Mouse (Mus musculus): ENCODE data around the gene Lipi. TPM values are rescaled to one million over a fixed set of nuclear protein-coding genes. Genes with fewer than 3 reads are reported as not detected.

Lipi gene
- total and polyA plus RNA-seq, 3 experiments: not detected

DNA sequence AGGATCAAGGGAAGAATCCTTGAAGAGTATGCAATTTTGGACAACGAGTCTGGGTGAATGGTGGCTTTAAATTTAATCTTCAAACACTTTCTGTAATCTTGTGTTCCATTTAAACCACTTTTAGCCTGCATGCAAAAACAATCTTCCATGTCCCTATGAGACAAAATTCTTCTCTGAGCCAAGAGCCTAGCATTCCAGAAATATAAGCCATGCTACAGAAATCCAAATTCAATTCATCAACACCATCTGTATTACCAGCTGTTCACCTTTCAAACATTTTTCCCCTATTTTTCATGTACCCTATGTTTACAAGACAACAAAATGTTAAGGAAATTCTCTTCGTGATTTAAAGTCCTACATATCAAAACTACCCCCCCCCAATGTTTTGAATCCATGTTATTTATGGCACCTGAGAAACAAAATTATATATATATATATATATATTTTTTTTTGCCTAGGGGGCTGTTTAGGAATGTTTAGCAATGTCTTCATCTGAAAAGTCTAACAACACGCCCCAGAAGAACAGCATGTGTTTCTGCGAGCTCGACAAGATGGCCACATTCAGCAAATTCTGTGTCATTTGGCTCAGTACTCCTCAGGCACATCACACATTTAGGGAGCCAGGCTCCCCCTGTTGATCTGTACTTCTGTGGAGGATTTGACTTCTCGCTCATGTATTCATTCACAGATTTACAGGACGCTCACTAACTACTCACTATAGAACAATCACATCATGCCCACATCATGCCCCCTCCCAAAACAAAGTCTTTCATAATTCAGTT, 47.9 kb downstream of the Lipi start:
- no peak for DNase-seq
- 69% methylated on average over 7 of the region's 7 CpGs for WGBS
- no peaks in the 10 kb centered on the region for H3K4me1 ChIP-seq (ENCODE audit: control insufficient read depth, insufficient read depth, low read length)
- no peak overlapping the region for H3K4me3 ChIP-seq
- H3K27me3 ChIP-seq (ENCODE audit: control insufficient read depth, insufficient read depth, low read length): no peaks in the 10 kb centered on the region
- no peak overlapping the region for H3K27ac ChIP-seq
- no peak overlapping the region for H3K9ac ChIP-seq (ENCODE audit: low read depth, low read length)
- no peaks in the 10 kb centered on the region for H3K36me3 ChIP-seq (ENCODE audit: control insufficient read depth, insufficient read depth, low read length)
- intact Hi-C loops (cut with DNase I): no loop called here
- TF ChIP-seq EP300 (IDR thresholded peaks at IDR 0.05; ENCODE audit: insufficient read depth, low read depth, low read length): no peak
- no peak for TF ChIP-seq CTCF (IDR thresholded peaks at IDR 0.05)
- no peaks in the 10 kb centered on the region for H3K79me2 ChIP-seq (replicated peaks; ENCODE audit: control insufficient read depth, insufficient read depth, low read length)

DNA sequence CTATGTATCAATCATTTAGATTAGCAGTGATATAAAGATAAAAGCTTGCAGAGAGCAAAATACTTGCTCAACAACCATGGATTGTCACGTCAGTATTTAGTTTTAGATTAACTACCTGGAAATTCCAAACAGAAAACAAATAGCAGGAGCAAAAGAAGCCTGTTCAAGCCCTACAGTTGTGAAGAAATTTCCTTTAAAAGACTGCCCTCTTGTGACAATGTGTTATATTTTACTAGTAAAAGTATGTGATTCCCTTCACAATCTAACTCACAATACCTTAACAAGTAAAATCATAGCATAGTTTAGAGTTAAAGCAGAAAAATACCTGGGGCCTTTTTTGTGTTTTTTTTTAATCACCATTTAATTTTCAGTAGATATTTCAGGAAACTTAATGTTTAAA, 54.2 kb downstream of the Lipi start:
- no peak for DNase-seq
- no peak overlapping the region for H3K27ac ChIP-seq
- H3K27me3 ChIP-seq (ENCODE audit: control insufficient read depth, insufficient read depth, low read length): no peaks in the 10 kb centered on the region
- 16% methylated on average over 1 of the region's 1 CpGs for WGBS
- H3K4me3 ChIP-seq: no peak overlapping the region
- TF ChIP-seq POLR2A (IDR thresholded peaks at IDR 0.05; ENCODE audit: insufficient read depth, low read depth, low read length) (no peak), CTCF (IDR thresholded peaks at IDR 0.05) (no peak), EP300 (IDR thresholded peaks at IDR 0.05; ENCODE audit: insufficient read depth, low read depth, low read length) (no peak)
- no peaks in the 10 kb centered on the region for H3K4me1 ChIP-seq (ENCODE audit: control insufficient read depth, insufficient read depth, low read length)
- intact Hi-C loops (cut with DNase I): no loop called here
- no peak overlapping the region for H3K9ac ChIP-seq (ENCODE audit: low read depth, low read length)
- H3K36me3 ChIP-seq (ENCODE audit: control insufficient read depth, insufficient read depth, low read length): no peaks in the 10 kb centered on the region
- H3K79me2 ChIP-seq (replicated peaks; ENCODE audit: control insufficient read depth, insufficient read depth, low read length): no peaks in the 10 kb centered on the region

DNA sequence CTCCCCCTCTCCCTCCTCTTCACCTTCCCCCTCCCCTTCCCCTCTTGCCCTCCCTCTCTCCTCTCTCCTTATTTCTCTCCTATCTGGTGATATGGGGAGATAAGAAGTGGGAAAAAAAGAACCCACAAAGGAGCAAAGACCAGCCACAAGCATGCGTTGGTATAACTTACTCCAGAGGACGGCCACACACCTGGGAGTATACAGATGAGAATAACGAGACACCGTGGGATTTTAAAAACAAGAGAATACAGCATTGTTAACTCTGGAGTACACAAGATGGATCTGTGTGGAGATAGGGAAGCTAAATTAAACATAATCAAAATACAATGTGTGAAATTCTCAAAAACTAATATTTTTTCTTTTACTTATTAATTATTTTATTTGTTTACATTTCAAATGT, 89.3 kb downstream of the Lipi start:
- 82% methylated on average over 4 of the region's 4 CpGs for WGBS
- no peak for DNase-seq
- H3K4me3 ChIP-seq: no peak overlapping the region
- intact Hi-C loops (cut with DNase I): no loop called here
- TF ChIP-seq EP300 (IDR thresholded peaks at IDR 0.05; ENCODE audit: insufficient read depth, low read depth, low read length): no peak
- TF ChIP-seq CTCF (IDR thresholded peaks at IDR 0.05): no peak
- TF ChIP-seq POLR2A (IDR thresholded peaks at IDR 0.05; ENCODE audit: insufficient read depth, low read depth, low read length): no peak
- H3K27me3 ChIP-seq (ENCODE audit: control insufficient read depth, insufficient read depth, low read length): no peaks in the 10 kb centered on the region
- no peaks in the 10 kb centered on the region for H3K36me3 ChIP-seq (ENCODE audit: control insufficient read depth, insufficient read depth, low read length)
- H3K9ac ChIP-seq (ENCODE audit: low read depth, low read length): no peak overlapping the region
- no peaks in the 10 kb centered on the region for H3K79me2 ChIP-seq (replicated peaks; ENCODE audit: control insufficient read depth, insufficient read depth, low read length)
- H3K27ac ChIP-seq: no peak overlapping the region
- H3K4me1 ChIP-seq (ENCODE audit: control insufficient read depth, insufficient read depth, low read length): no peaks in the 10 kb centered on the region

Other genes with a start within 250 kb of the Lipi start
- gene Rbm11, start 6.8 kb upstream of the Lipi start, total RNA-seq (2021): not detected
- gene Rbm11, start 6.8 kb upstream of the Lipi start, polyA plus RNA-seq (2012; rRNA removed): 0.08 TPM in 1 of 2 replicates, not detected in the other
- gene Hspa13, start 181.0 kb upstream of the Lipi start, total RNA-seq (2021): 10 to 100 TPM; 14.0 to 15.2 TPM
- gene Hspa13, start 181.0 kb upstream of the Lipi start, polyA plus RNA-seq (2012; rRNA removed): 3.3 and 8.8 TPM in 2 replicates